Mouse (Mus musculus) forebrain, embryonic 13.5 days (tissue): ENCODE data around the gene Gm38393. TPM values are rescaled to one million over a fixed set of nuclear protein-coding genes. Genes with fewer than 3 reads are reported as not detected.
A peak's percentile ranks its signal among the peaks of the same experiment; 100 is the strongest.

ENCODE experiments used
- ATAC-seq: fragments of 200-750 bp; cut with Nextera tagmentation; 2 replicates; pipeline ENCODE4 v1.8.0; 2017
- H3K27ac ChIP-seq: fragments of 300-500 bp; sonication (generic); 2 replicates; pipeline ENCODE4 v1.5.1; 2015; ENCODE audit warnings: inconsistent platforms, mild to moderate bottlenecking, moderate library complexity
- H3K27me3 ChIP-seq: fragments of 300-500 bp; sonication (generic); 2 replicates; pipeline ENCODE4 v1.6.1; 2015; ENCODE audit warnings: mild to moderate bottlenecking, inconsistent platforms
- H3K36me3 ChIP-seq: fragments of 300-500 bp; sonication (generic); 2 replicates; pipeline ENCODE4 v1.6.1; 2015; ENCODE audit warnings: mild to moderate bottlenecking, inconsistent platforms; ENCODE audit not compliant: poor library complexity, severe bottlenecking
- H3K4me1 ChIP-seq: fragments of 300-500 bp; sonication (generic); 2 replicates; pipeline ENCODE4 v1.6.1; 2015; ENCODE audit warnings: inconsistent platforms
- H3K4me2 ChIP-seq: fragments of 300-500 bp; sonication (generic); 2 replicates; pipeline ENCODE4 v1.6.1; 2015; ENCODE audit warnings: inconsistent platforms, mild to moderate bottlenecking, moderate library complexity
- H3K4me3 ChIP-seq: fragments of 300-500 bp; sonication (generic); 2 replicates; pipeline ENCODE4 v1.5.1; 2015; ENCODE audit warnings: mild to moderate bottlenecking, inconsistent platforms
- H3K9ac ChIP-seq: fragments of 300-500 bp; sonication (generic); 2 replicates; pipeline ENCODE4 v1.6.1; 2015; ENCODE audit warnings: mild to moderate bottlenecking, inconsistent platforms
- H3K9me3 ChIP-seq: fragments of 300-500 bp; sonication (generic); replicated peaks from 2 replicates; pipeline ENCODE4 v1.6.1; 2016; ENCODE audit warnings: inconsistent platforms
- WGBS: fragments of 180-500 bp; shearing (Covaris S2); methylation state at CpG from one replicate; pipeline ENCODE4 v1.1.7; 2015; 5-methylcytosine and 5-hydroxymethylcytosine counted together
- polyA plus RNA-seq: library from polyadenylated mRNA; unstranded; fragments of >200 nt; fragmentation: Nextera tagmentation; extraction: Ambion mirVana; gene quantifications from 2 replicates; pipeline ENCODE4 v1.2.1, GENCODE M21; 2015

The Gm38393 gene
- polyA plus RNA-seq = 3.1 and 4.9 TPM in 2 replicates

DNA sequence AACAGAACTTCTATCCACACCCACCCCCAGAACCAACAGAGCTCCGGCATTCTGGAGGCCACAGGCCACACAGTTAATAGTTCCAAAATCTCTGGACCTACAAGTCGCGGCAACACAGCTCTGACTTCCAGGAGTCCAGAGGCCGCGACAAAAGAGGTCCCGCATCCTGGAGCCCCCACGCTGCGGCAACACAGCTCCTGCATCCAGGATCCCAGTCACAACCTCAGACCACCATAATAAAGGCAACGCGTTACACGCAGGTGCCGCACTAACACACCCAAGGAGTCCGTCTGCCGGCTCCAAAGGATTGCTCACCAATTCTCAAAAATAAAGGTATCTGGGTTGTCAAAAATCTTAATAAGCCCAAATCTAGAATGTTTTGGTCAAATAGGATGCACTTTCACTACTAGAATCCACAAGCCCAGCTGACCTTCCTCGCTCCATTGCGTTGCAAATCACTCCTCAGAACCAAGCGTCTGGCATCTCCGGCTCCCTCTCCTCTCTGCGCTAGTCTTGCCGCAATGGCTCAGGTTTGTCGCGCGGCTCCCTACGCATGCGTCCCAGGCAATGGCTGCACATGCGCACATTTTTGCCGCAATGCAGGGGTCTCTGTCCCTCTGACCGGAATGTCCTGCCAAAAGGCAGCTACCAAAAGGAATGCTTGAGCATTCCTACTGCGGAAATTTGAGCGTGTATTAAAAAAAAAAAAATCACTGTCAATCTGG is at the start of gene Gm38393, which contains the start of gene Snurf:
Gene Gm38393 (minus strand): TSS at position 459 of the 725 bp plus-strand sequence.
Gene Snurf (minus strand): TSS at position 444 of the 725 bp plus-strand sequence.
- peak within 1 kb of the TSS; percentile 88 for H3K27ac ChIP-seq
- H3K36me3 ChIP-seq = no peaks in the 10 kb centered on the region
- H3K27me3 ChIP-seq = no peaks in the 10 kb centered on the region
- H3K9ac ChIP-seq = peak within 1 kb of the TSS; percentile 75
- H3K4me1 ChIP-seq = no peaks in the 10 kb centered on the region
- H3K4me3 ChIP-seq = peak within 1 kb of the TSS; percentile 62
- H3K9me3 ChIP-seq = peaks cover 16% of the 10 kb centered on the region
- WGBS = 46% methylated on average over 30 of the region's 30 CpGs
- peak within 1 kb of the TSS; percentile 58 for H3K4me2 ChIP-seq
- peak; percentile 79 for ATAC-seq

DNA sequence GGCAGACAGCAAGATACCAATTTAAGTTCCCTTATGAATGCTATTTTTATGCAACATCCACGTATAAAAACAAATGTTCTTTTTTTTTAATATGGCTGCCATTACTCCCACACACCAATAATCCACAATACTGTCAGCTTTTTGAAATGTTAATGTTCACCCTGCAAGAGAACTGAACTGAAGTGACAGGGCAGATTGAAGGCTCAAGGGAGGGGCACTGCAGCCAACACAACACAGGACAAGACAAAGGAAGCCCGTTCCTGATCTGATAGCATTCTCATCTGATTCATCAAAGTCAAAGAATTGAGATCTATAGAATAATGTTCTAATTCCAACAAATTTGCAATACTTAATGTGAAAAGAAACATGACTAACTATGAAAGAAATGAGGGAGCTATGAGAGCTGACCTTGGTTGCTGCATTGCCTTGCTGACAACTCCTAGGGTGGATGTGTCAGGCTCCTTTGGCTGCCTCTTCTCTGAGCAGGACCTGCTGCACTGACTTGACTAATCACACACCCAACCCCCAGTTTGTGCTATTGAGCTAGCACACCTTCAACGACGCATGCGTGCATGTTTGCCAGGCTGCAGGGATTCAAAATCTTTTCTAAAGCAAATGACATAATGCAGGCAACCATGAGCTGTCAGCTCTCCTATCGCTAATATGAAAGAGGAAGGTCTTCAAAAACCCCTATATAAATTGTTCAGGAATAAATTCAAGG is 42.8 kb upstream of the Gm38393 start:
- Histone ChIP-seq H3K9ac (no peak overlapping the region), H3K27me3 (no peaks in the 10 kb centered on the region), H3K4me3 (peak overlapping the region; percentile 18), H3K36me3 (no peaks in the 10 kb centered on the region), H3K4me1 (no peaks in the 10 kb centered on the region), H3K4me2 (no peak overlapping the region), H3K9me3 (no peaks in the 10 kb centered on the region), H3K27ac (peak overlapping the region; percentile 48)
- ATAC-seq = peak; percentile 73
- WGBS = 64% methylated on average over 6 of the region's 6 CpGs

DNA sequence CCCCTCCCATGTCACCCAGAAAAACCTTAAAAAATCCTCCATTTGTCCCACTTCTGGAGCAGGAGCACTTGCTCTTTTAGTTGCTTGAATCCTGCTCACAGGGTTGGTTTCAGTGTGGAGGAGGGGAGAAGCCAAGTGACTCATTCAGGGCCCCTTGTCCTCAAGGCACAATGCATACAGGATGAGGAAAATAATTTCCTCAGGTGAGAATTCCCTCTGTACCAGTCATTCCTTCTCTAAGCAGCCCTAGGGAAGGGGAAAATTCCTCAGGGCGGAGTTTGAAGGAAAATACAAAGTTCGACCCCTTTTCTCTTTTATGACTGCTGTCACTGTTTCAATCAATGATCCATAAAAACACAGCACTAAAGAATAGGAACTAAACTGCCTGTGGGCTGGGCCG is 8.3 kb upstream of the Gm38393 start:
- ATAC-seq = no peak
- Histone ChIP-seq H3K4me3 (no peak overlapping the region), H3K36me3 (no peaks in the 10 kb centered on the region), H3K27me3 (no peaks in the 10 kb centered on the region), H3K27ac (no peak overlapping the region), H3K9ac (no peak overlapping the region), H3K9me3 (no peaks in the 10 kb centered on the region), H3K4me1 (no peaks in the 10 kb centered on the region), H3K4me2 (no peak overlapping the region)
- 67% methylated on average over 3 of the region's 3 CpGs for WGBS

DNA sequence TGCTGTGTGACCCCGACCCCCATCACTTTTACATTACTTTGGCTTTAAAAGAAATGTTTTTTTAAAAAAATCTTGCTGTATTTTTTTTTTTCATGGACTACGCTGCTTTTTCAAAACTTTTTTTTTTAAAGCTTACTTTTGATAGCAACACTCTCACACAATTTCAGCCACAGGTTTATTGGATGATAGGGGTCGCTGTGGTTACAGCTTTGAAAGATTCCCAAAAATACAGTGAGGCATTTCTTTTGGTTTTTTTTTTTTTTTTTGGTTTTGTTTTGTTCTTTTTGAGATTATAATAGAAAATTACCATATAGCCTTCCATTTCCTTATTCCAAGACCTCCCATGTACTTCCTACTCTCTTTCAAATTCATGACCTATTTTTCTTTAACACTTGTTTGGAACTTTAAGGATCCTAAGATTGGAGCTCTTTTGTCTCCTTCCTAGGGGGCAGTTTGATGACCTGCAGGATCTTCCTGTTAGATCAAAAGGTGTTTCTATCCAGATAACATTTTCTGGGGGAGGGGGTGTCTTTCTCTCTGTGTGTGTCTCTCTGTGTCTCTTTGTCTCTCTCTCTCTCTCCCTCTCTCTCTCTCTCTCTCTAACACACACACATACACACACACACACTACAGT is 3.0 kb upstream of the Gm38393 start:
- H3K36me3 ChIP-seq = no peaks in the 10 kb centered on the region
- H3K9ac ChIP-seq = no peak overlapping the region
- ATAC-seq = no peak
- no peaks in the 10 kb centered on the region for H3K4me1 ChIP-seq
- 40% methylated on average over 3 of the region's 3 CpGs for WGBS
- H3K9me3 ChIP-seq = peaks cover 16% of the 10 kb centered on the region
- H3K27ac ChIP-seq = no peak overlapping the region
- no peak overlapping the region for H3K4me2 ChIP-seq
- no peaks in the 10 kb centered on the region for H3K27me3 ChIP-seq
- H3K4me3 ChIP-seq = no peak overlapping the region

DNA sequence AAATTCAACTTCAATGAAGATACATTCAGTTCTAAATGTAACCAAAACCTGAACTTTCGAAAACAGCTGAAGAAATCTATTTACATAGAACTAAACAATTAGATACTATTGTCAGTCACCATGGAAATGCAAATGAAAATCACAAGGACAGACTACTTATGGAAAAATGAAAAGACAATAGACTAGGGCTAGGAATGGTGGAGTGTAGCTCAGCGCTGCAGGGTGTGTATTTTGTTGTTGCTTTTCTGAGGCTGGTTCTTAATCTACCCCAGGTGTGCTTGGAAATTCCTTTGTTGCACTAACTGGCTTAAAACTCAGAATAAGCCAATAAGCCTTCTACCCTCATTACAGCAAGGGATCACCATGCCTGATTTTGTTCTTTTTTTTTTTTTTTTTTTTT is 1.4 kb upstream of the Gm38393 start:
- no peaks in the 10 kb centered on the region for H3K4me1 ChIP-seq
- H3K9ac ChIP-seq = no peak overlapping the region
- H3K4me2 ChIP-seq = no peak overlapping the region
- no peaks in the 10 kb centered on the region for H3K27me3 ChIP-seq
- no peak overlapping the region for H3K27ac ChIP-seq
- WGBS = 41% methylated on average over 2 of the region's 2 CpGs
- no peak overlapping the region for H3K4me3 ChIP-seq
- H3K9me3 ChIP-seq = peaks cover 16% of the 10 kb centered on the region
- no peaks in the 10 kb centered on the region for H3K36me3 ChIP-seq
- ATAC-seq = no peak

DNA sequence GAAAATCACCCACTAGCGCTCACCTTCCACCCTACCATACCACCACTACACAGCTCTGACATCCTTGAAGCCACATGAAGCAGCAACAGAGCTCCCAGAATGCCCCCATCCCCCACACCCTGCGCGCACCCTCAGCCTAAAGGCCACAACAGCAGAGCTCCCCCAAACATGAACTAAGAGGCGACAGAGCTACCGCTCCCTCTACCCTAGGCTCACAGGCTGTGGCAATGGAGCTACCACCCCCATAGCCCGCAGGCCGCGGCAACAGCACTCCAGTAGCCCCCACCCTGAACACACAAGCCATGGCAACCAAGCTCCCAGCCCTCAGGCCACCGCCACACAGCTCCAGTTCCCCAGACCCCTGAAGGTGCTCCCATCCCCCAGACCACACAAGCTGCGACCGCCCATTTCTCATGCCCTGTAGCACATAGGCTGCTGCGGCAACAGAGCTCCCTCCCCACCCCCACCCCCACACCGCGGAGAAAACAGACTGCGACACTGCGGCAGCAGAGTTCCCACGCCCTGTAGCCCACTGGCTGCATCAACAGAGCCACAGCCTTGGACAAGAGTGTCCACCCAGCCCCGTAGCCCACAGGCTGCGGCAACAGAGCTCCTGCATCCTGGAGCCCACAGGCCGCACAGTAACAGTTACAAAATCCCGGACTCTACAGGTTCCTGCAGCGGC is 801 bp downstream of the Gm38393 start:
- Histone ChIP-seq H3K4me1 (no peaks in the 10 kb centered on the region), H3K4me2 (peak overlapping the region; percentile 58), H3K9me3 (peaks cover 16% of the 10 kb centered on the region), H3K27ac (peak overlapping the region; percentile 88), H3K36me3 (no peaks in the 10 kb centered on the region), H3K4me3 (peak overlapping the region; percentile 62), H3K9ac (peak overlapping the region; percentile 75), H3K27me3 (no peaks in the 10 kb centered on the region)
- 47% methylated on average over 22 of the region's 22 CpGs for WGBS
- peak; percentile 88 for ATAC-seq

DNA sequence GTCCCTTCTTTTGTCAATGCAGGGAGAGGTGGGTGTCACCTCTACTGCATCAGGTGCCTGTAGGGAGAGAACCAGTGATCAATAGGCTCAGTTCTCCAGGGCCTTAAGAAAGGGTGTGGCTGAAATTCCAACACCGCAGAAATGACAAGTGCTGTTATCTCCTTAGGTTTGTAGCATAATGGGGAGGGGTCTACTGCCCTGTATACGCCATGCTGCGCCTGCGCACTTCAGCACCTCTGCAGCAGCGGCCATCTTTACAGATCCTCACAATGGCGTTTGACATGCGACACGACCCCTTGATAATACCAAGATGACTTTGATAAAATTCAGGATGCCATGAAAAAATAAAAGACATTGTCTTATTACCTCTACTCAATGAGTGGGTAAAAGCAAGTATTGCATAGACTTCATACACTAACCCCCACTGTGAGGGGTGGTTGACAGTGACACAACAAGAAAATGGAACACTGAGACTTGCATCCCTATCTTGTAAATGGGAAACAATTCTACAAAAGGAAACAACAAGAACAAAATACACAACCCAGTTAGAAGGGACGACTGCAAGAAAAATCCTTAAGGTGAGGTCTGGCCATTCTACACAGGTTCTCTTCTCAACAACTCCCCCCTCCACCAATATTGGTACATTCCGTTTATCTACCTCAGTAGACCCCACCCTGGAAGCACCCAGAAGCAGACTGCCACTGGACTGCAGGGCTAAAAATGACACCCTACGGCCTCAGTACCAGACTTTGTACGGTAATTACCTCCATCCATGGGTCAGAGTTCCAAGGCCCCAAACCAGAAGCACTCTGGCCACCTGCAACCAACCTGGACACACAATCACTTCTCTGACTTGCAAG is 1.6 kb downstream of the Gm38393 start:
- 46% methylated on average over 12 of the region's 12 CpGs for WGBS
- Histone ChIP-seq H3K27ac (peak overlapping the region; percentile 88), H3K4me3 (peak overlapping the region; percentile 62), H3K27me3 (no peaks in the 10 kb centered on the region), H3K36me3 (no peaks in the 10 kb centered on the region), H3K4me2 (peak overlapping the region; percentile 58), H3K4me1 (no peaks in the 10 kb centered on the region), H3K9ac (peak overlapping the region; percentile 75), H3K9me3 (peaks cover 16% of the 10 kb centered on the region)
- ATAC-seq = peak; percentile 81

DNA sequence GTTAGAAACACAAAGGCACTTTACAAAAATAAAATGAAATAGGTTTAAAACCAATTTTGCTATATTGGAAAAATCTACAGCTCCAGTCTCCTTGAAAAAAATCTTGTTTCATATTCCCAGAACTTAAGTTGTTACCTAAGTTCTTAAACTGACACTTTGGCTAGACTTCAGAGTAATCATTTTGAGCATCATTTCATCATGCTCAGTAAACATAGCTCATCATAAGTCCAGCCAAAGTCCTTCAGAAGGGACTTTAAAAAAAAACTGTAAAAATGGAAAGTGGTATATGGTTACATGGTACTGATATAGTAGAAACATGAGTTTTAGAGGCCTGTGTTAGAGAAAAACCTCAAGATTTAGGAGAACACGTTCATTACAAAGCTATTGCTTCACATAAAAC is 26.2 kb downstream of the Gm38393 start:
- no peak overlapping the region for H3K4me2 ChIP-seq
- no peak overlapping the region for H3K4me3 ChIP-seq
- WGBS = 80% methylated on average over 1 of the region's 1 CpGs
- no peaks in the 10 kb centered on the region for H3K9me3 ChIP-seq
- ATAC-seq = no peak
- H3K4me1 ChIP-seq = no peaks in the 10 kb centered on the region
- H3K36me3 ChIP-seq = peaks cover 13% of the 10 kb centered on the region
- H3K27me3 ChIP-seq = no peaks in the 10 kb centered on the region
- no peak overlapping the region for H3K9ac ChIP-seq
- no peak overlapping the region for H3K27ac ChIP-seq

Other genes with a start within 250 kb of the Gm38393 start
- 278 and 291 TPM in 2 replicates for gene Snurf, start within 50 bp of the Gm38393 start, polyA plus RNA-seq
- gene Snrpn, start 135.2 kb upstream of the Gm38393 start, polyA plus RNA-seq = 361 and 368 TPM in 2 replicates